Mouse (Mus musculus): ENCODE measurements around the gene Taf5.
A peak's percentile ranks its signal among the peaks of the same experiment; 100 is the strongest.

Gene Taf5

GRCm38 (mm10) chr19:47067096-47067882 is at the start of gene Taf5:
Gene Taf5, plus strand, starts transcription at chr19:47067746.
- peak; percentile 97 for DNase-seq (ENCODE audit: low spot score)

GRCm38 (mm10) chr19:47017831-47018230 is 49.7 kb upstream of the Taf5 start:
- DNase-seq (ENCODE audit: low spot score): no peak

- no peak for DNase-seq (ENCODE audit: low spot score)
Measured at GRCm38 (mm10) chr19:47018330-47018729, 49.2 kb upstream of the Taf5 start.

- DNase-seq (ENCODE audit: low spot score): no peak
Measured at GRCm38 (mm10) chr19:47019326-47019725, 48.2 kb upstream of the Taf5 start.

- no peak for DNase-seq (ENCODE audit: low spot score)
Measured at GRCm38 (mm10) chr19:47022709-47023108, 44.8 kb upstream of the Taf5 start.

- DNase-seq (ENCODE audit: low spot score): no peak
Measured at GRCm38 (mm10) chr19:47023546-47023945, 44.0 kb upstream of the Taf5 start.

- no peak for DNase-seq (ENCODE audit: low spot score)
Measured at GRCm38 (mm10) chr19:47024954-47025353, 42.6 kb upstream of the Taf5 start.

- DNase-seq (ENCODE audit: low spot score): no peak
Measured at GRCm38 (mm10) chr19:47026513-47026912, 41.0 kb upstream of the Taf5 start.

- no peak for DNase-seq (ENCODE audit: low spot score)
Measured at GRCm38 (mm10) chr19:47029796-47030195, 37.8 kb upstream of the Taf5 start.

GRCm38 (mm10) chr19:47031770-47032169 is 35.8 kb upstream of the Taf5 start:
- DNase-seq (ENCODE audit: low spot score): no peak

- DNase-seq (ENCODE audit: low spot score): no peak
Measured at GRCm38 (mm10) chr19:47034916-47035315, 32.6 kb upstream of the Taf5 start.

- DNase-seq (ENCODE audit: low spot score): no peak
Measured at GRCm38 (mm10) chr19:47036596-47036995, 30.9 kb upstream of the Taf5 start.

GRCm38 (mm10) chr19:47040720-47041473 is 26.6 kb upstream of the Taf5 start:
- no peak for DNase-seq (ENCODE audit: low spot score)

- no peak for DNase-seq (ENCODE audit: low spot score)
Measured at GRCm38 (mm10) chr19:47043608-47044007, 23.9 kb upstream of the Taf5 start.

- no peak for DNase-seq (ENCODE audit: low spot score)
Measured at GRCm38 (mm10) chr19:47046343-47046742, 21.2 kb upstream of the Taf5 start.

GRCm38 (mm10) chr19:47047236-47047833 is 20.2 kb upstream of the Taf5 start:
- DNase-seq (ENCODE audit: low spot score): no peak

- no peak for DNase-seq (ENCODE audit: low spot score)
Measured at GRCm38 (mm10) chr19:47049061-47049460, 18.5 kb upstream of the Taf5 start.

GRCm38 (mm10) chr19:47049840-47050239 is 17.7 kb upstream of the Taf5 start:
- no peak for DNase-seq (ENCODE audit: low spot score)

GRCm38 (mm10) chr19:47050271-47051032 is 17.1 kb upstream of the Taf5 start, which contains the start of gene Pcgf6:
Gene Pcgf6, minus strand, starts transcription at chr19:47050906.
- peak; percentile 81 for DNase-seq (ENCODE audit: low spot score)

GRCm38 (mm10) chr19:47052927-47053326 is 14.6 kb upstream of the Taf5 start:
- DNase-seq (ENCODE audit: low spot score): no peak

GRCm38 (mm10) chr19:47053471-47053870 is 14.1 kb upstream of the Taf5 start:
- no peak for DNase-seq (ENCODE audit: low spot score)

- DNase-seq (ENCODE audit: low spot score): no peak
Measured at GRCm38 (mm10) chr19:47057684-47058083, 9.9 kb upstream of the Taf5 start.

Data from ovary, postnatal 36 days (tissue).